Mouse (Mus musculus): ENCODE results near the gene Pfkfb4. TPM values are rescaled to one million over a fixed set of nuclear protein-coding genes. Genes with fewer than 3 reads are reported as not detected.

The Pfkfb4 gene
- total and polyA plus RNA-seq, 2 experiments from 2014 or later = 28.6 to 51.7 TPM

DNA sequence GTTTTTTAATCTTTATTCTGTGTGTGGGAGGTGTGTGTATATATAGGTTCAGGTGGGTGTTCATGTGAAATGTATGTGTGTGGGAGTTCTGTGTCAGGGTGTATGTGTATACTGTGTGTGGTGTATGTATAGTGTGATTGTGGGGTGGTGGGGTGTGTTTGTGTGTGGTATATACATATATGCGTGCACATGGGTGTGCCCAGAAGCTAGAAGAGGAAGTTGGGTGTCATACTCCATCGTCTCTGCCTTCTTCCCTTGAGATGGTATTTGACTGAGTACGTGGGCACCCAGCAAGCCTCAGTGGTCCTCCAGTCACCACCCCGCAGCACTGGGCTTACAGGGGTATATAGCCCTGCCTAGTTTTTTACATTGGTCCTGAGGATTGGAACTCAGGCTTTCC, 29.9 kb downstream of the Pfkfb4 start:
- H3K27me3 ChIP-seq (ENCODE audit: insufficient read depth, low read length) = no peaks in the 10 kb centered on the region
- H3K4me1 ChIP-seq (ENCODE audit: insufficient read depth, low read length) = no peaks in the 10 kb centered on the region
- DNase-seq (ENCODE audit: low spot score) = no peak
- H3K4me3 ChIP-seq (ENCODE audit: low read depth, low read length) = no peak overlapping the region
- no peaks in the 10 kb centered on the region for H3K9me3 ChIP-seq (ENCODE audit: low read length)
- H3K27ac ChIP-seq (ENCODE audit: low read depth, low read length) = no peak overlapping the region
- H3K36me3 ChIP-seq (ENCODE audit: insufficient read depth, low read length) = peaks cover 29% of the 10 kb centered on the region
- ATAC-seq (ENCODE audit: low FRiP score) = no peak
- H3K9ac ChIP-seq (replicated peaks; ENCODE audit: low read length, poor library complexity, severe bottlenecking) = no peak overlapping the region
- TF ChIP-seq CTCF (IDR thresholded peaks at IDR 0.05) = no peak
- 86% methylated on average over 4 of the region's 4 CpGs for WGBS
- H3K4me2 ChIP-seq (ENCODE audit: low read depth, low read length, poor library complexity, severe bottlenecking) = no peak overlapping the region

DNA sequence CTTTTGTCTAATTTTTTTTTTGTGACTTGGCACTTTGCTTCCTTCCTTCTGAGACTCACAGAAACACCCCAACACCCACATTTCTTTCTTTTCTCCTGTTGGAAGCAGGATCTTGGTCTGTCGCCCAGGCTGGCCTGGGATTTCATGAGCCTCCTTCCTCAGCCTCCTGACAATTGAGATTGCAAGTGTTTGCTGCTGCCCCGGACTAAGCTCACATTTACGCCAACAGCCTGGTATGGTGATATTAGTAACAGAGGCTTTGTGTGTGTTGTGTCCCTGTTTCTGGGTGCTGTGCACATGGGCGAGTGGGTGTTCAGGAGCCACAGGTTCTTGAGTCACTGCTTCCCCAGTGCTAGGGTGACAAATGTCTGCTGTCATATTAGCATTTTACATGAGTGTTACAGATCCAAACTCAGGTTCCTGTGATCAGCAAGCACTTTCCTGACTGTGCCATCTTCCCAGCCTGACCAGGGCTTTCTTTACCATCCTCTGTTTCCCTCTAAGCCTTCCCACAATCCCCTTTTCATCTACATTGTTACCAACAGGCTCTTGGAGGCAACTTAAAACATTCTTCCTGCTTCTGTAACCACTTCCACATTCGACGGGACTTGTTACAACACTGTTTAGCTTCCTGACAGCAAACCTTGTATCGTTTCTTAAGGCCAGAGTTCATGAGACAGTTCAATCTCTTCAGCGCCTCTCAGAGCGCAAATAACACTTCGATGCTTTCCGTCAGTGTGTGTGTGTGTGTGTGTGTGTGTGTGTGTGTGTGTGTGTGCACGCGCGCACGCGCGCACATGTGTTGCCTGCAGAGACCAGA, 31.5 kb downstream of the Pfkfb4 start:
- H3K27ac ChIP-seq (ENCODE audit: low read depth, low read length) = no peak overlapping the region
- no peak overlapping the region for H3K9ac ChIP-seq (replicated peaks; ENCODE audit: low read length, poor library complexity, severe bottlenecking)
- no peaks in the 10 kb centered on the region for H3K9me3 ChIP-seq (ENCODE audit: low read length)
- no peak for DNase-seq (ENCODE audit: low spot score)
- H3K4me1 ChIP-seq (ENCODE audit: insufficient read depth, low read length) = no peaks in the 10 kb centered on the region
- H3K36me3 ChIP-seq (ENCODE audit: insufficient read depth, low read length) = peaks cover 33% of the 10 kb centered on the region
- no peak overlapping the region for H3K4me3 ChIP-seq (ENCODE audit: low read depth, low read length)
- no peaks in the 10 kb centered on the region for H3K27me3 ChIP-seq (ENCODE audit: insufficient read depth, low read length)
- WGBS = 89% methylated on average over 17 of the region's 17 CpGs
- TF ChIP-seq CTCF (IDR thresholded peaks at IDR 0.05) = no peak
- ATAC-seq (ENCODE audit: low FRiP score) = no peak
- no peak overlapping the region for H3K4me2 ChIP-seq (ENCODE audit: low read depth, low read length, poor library complexity, severe bottlenecking)

DNA sequence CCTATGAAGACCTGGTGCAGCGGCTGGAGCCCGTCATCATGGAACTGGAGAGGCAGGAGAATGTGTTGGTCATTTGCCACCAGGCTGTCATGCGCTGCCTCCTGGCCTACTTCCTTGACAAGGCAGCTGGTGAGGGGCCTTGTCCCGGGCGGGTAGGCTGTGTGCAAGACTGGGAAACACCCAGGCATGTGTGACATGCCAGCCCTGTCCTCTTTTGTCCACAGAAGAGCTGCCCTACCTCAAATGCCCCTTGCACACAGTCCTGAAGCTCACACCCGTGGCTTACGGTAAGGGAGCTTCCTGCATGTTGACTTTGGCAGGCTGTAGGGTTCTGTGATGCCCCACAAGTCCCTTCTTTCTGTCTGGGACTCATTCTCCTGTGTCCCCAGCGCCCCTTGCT, 35.9 kb downstream of the Pfkfb4 start:
- Histone ChIP-seq H3K4me1 (ENCODE audit: insufficient read depth, low read length) (no peaks in the 10 kb centered on the region), H3K27me3 (ENCODE audit: insufficient read depth, low read length) (no peaks in the 10 kb centered on the region), H3K4me2 (ENCODE audit: low read depth, low read length, poor library complexity, severe bottlenecking) (no peak overlapping the region), H3K36me3 (ENCODE audit: insufficient read depth, low read length) (peaks cover 57% of the 10 kb centered on the region), H3K9ac (replicated peaks; ENCODE audit: low read length, poor library complexity, severe bottlenecking) (no peak overlapping the region), H3K27ac (ENCODE audit: low read depth, low read length) (no peak overlapping the region), H3K9me3 (ENCODE audit: low read length) (no peaks in the 10 kb centered on the region), H3K4me3 (ENCODE audit: low read depth, low read length) (no peak overlapping the region)
- no peak for DNase-seq (ENCODE audit: low spot score)
- TF ChIP-seq CTCF (IDR thresholded peaks at IDR 0.05) = no peak
- no peak for ATAC-seq (ENCODE audit: low FRiP score)
- 74% methylated on average over 8 of the region's 8 CpGs for WGBS

DNA sequence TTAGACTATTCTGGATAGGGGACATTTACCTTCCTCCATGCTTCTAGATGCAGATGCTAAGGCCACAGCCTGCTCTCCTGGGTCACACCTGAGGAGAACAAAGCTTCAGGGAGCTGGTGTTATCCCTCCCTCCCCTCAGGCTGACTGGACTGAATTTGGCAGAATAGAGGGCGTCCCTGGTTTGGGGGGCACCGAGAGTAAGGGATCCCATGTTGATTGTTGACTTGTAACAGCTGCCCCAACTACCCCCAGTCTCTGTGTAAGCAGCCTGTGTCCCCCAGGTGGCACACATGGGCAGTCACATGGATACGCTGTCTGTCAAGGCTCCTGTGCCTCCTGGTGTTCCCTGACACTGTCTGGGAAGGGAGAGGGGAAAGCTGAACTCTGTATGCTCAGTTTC, 36.8 kb downstream of the Pfkfb4 start:
- no peak for TF ChIP-seq CTCF (IDR thresholded peaks at IDR 0.05)
- H3K4me3 ChIP-seq (ENCODE audit: low read depth, low read length) = no peak overlapping the region
- 82% methylated on average over 3 of the region's 3 CpGs for WGBS

DNA sequence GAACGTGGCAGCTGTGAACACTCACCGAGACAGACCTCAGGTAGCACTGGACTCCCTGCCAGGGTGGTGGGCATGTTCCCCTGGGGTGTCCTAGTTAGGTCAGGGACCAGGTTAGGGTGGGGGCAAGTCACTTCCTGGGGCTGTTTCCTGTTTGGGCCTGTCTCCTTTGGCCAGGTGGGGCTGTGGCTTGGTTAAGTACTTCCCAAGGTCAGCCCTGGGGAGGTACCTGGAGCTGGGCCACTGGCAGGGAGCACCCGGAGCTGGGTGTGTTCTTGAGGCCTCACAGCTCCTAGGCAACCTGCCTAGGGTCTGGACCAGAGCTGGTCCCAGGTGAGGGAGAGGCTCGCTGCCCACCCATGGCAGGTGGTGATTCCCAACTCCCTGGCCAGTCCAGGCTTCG, 37.3 kb downstream of the Pfkfb4 start:
- no peak overlapping the region for H3K27ac ChIP-seq (ENCODE audit: low read depth, low read length)
- no peaks in the 10 kb centered on the region for H3K27me3 ChIP-seq (ENCODE audit: insufficient read depth, low read length)
- H3K36me3 ChIP-seq (ENCODE audit: insufficient read depth, low read length) = peaks cover 48% of the 10 kb centered on the region
- H3K9me3 ChIP-seq (ENCODE audit: low read length) = no peaks in the 10 kb centered on the region
- no peaks in the 10 kb centered on the region for H3K4me1 ChIP-seq (ENCODE audit: insufficient read depth, low read length)
- no peak for TF ChIP-seq CTCF (IDR thresholded peaks at IDR 0.05)
- ATAC-seq (ENCODE audit: low FRiP score) (no peak), DNase-seq (ENCODE audit: low spot score) (no peak)
- H3K4me2 ChIP-seq (ENCODE audit: low read depth, low read length, poor library complexity, severe bottlenecking) = no peak overlapping the region
- H3K9ac ChIP-seq (replicated peaks; ENCODE audit: low read length, poor library complexity, severe bottlenecking) = no peak overlapping the region
- WGBS = 81% methylated on average over 5 of the region's 5 CpGs
- no peak overlapping the region for H3K4me3 ChIP-seq (ENCODE audit: low read depth, low read length)

More for the DNA sequence above, 36.8 kb downstream of the Pfkfb4 start:
- Histone ChIP-seq H3K36me3 (ENCODE audit: insufficient read depth, low read length) (peaks cover 50% of the 10 kb centered on the region), H3K9me3 (ENCODE audit: low read length) (no peaks in the 10 kb centered on the region), H3K27ac (ENCODE audit: low read depth, low read length) (no peak overlapping the region), H3K9ac (replicated peaks; ENCODE audit: low read length, poor library complexity, severe bottlenecking) (no peak overlapping the region), H3K4me1 (ENCODE audit: insufficient read depth, low read length) (no peaks in the 10 kb centered on the region), H3K4me2 (ENCODE audit: low read depth, low read length, poor library complexity, severe bottlenecking) (no peak overlapping the region), H3K27me3 (ENCODE audit: insufficient read depth, low read length) (no peaks in the 10 kb centered on the region)
- DNase-seq (ENCODE audit: low spot score) (no peak), ATAC-seq (ENCODE audit: low FRiP score) (no peak)

DNA sequence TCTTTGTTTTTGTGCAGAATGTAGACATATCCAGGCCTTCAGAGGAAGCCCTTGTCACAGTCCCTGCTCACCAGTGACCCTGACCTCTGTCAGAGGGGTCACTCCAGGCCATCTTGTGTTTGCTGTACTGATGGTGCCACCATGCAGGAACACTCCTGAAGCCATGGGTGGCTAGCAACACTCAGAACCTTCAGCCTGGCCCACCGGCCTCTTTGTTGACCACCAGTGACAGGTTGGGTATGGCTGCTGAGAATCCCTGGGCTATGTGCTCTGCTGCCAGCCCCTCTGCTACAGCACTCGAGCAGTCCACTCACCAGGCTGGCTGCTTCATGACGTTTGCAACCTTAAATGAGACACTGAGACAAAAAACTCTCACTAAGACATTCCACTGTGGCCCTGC, 38.7 kb downstream of the Pfkfb4 start:
- H3K4me1 ChIP-seq (ENCODE audit: insufficient read depth, low read length) = no peaks in the 10 kb centered on the region
- ATAC-seq (ENCODE audit: low FRiP score) (no peak), DNase-seq (ENCODE audit: low spot score) (no peak)
- TF ChIP-seq CTCF (IDR thresholded peaks at IDR 0.05) = no peak
- H3K36me3 ChIP-seq (ENCODE audit: insufficient read depth, low read length) = peaks cover 41% of the 10 kb centered on the region
- H3K9me3 ChIP-seq (ENCODE audit: low read length) = no peaks in the 10 kb centered on the region
- no peak overlapping the region for H3K9ac ChIP-seq (replicated peaks; ENCODE audit: low read length, poor library complexity, severe bottlenecking)
- H3K4me3 ChIP-seq (ENCODE audit: low read depth, low read length) = no peak overlapping the region
- H3K27ac ChIP-seq (ENCODE audit: low read depth, low read length) = no peak overlapping the region
- no peaks in the 10 kb centered on the region for H3K27me3 ChIP-seq (ENCODE audit: insufficient read depth, low read length)
- 73% methylated on average over 3 of the region's 3 CpGs for WGBS
- no peak overlapping the region for H3K4me2 ChIP-seq (ENCODE audit: low read depth, low read length, poor library complexity, severe bottlenecking)

Data from midbrain, postnatal 0 days (tissue).